28 mouse cellular contexts compared by ENCODE assay signal in genomic region chr8:54371073-54371472, GRCm38 (mm10).
DNase-seq lines count a peak whose midpoint lies in the region; ATAC-seq and TF ChIP-seq lines count a peak whose summit lies in the region.
"Had no signal": no experiment of that assay in that cellular context is flagged by ENCODE, and none has a peak within 500 bp of the region (broad histone marks: within the 10 kb centered on the region; RNA-seq: fewer than 3 reads in every experiment).

No protein-coding gene starts in this region.

- DNase-seq in hindbrain, postnatal 0 days (ENCODE audit: low spot score): no peak
- peak; percentile 23 for DNase-seq in neural tube, embryonic 10.5 days (ENCODE audit: extremely low spot score, low spot score)
- DNase-seq in embryo, embryonic 9.5 days (ENCODE audit: extremely low spot score): peak; percentile 22
- DNase-seq in yolk sac, embryonic 10.5 days (ENCODE audit: low spot score): no peak
- no peak for DNase-seq in thymus, postnatal 25 days
- DNase-seq: adrenal gland, postnatal 25 days; B cell, adult 2 months; cerebellum, adult 2 months; cerebellum, postnatal 25 days; gastrocnemius, adult 2 months; gastrocnemius, postnatal 36 days; heart, adult 2 months; kidney, postnatal 25 days; lung, embryonic 14.5 days; lung, postnatal 14 days; right cerebral cortex, adult 18-20 months; spleen, adult 18-20 months; thymus, postnatal 14 days had no signal

- H3K9me3 ChIP-seq in hindbrain, embryonic 16.5 days (ENCODE audit: control insufficient read depth, low read length): no peaks in the 10 kb centered on the region
- no peaks in the 10 kb centered on the region for H3K9me3 ChIP-seq in hindbrain, postnatal 0 days (ENCODE audit: low read length)
- no peaks in the 10 kb centered on the region for H3K9me3 ChIP-seq in neural tube, embryonic 15.5 days (replicated peaks)
- H3K9me3 ChIP-seq: forebrain, embryonic 15.5 days; heart, embryonic 12.5 days; kidney, embryonic 15.5 days; limb, embryonic 12.5 days; liver, embryonic 15.5 days had no signal

- H3K4me1 ChIP-seq in hindbrain, embryonic 16.5 days (ENCODE audit: control insufficient read depth, insufficient read depth, low read depth, low read length): no peaks in the 10 kb centered on the region
- H3K4me1 ChIP-seq in hindbrain, postnatal 0 days (ENCODE audit: insufficient read depth, low read length): no peaks in the 10 kb centered on the region
- no peaks in the 10 kb centered on the region for H3K4me1 ChIP-seq in neural tube, embryonic 15.5 days
- H3K4me1 ChIP-seq: forebrain, embryonic 15.5 days; heart, embryonic 12.5 days; kidney, embryonic 15.5 days; limb, embryonic 12.5 days; liver, embryonic 15.5 days had no signal

- TF ChIP-seq CTCF in hindbrain, postnatal 0 days (IDR thresholded peaks at IDR 0.05; ENCODE audit: low read depth): no peak

- no peak overlapping the region for H3K4me2 ChIP-seq in hindbrain, embryonic 16.5 days (ENCODE audit: low read length)
- H3K4me2 ChIP-seq in hindbrain, postnatal 0 days (ENCODE audit: low read depth, low read length): no peak overlapping the region
- H3K4me2 ChIP-seq in neural tube, embryonic 15.5 days: no peak overlapping the region
- H3K4me2 ChIP-seq: forebrain, embryonic 15.5 days; heart, embryonic 12.5 days; kidney, embryonic 15.5 days; limb, embryonic 12.5 days; liver, embryonic 15.5 days; lung, embryonic 14.5 days had no signal

- ATAC-seq in hindbrain, embryonic 16.5 days: 0 out of 2 replicates have a peak, but pooled peaks have one; percentile 42
- no peak for ATAC-seq in hindbrain, postnatal 0 days
- ATAC-seq in neural tube, embryonic 15.5 days (ENCODE audit: low FRiP score): no peak
- ATAC-seq: forebrain, embryonic 15.5 days; intestine, postnatal 0 days had no signal

- no peak overlapping the region for H3K27ac ChIP-seq in hindbrain, embryonic 16.5 days (ENCODE audit: low read depth, low read length)
- no peak overlapping the region for H3K27ac ChIP-seq in hindbrain, postnatal 0 days
- no peak overlapping the region for H3K27ac ChIP-seq in neural tube, embryonic 15.5 days (replicated peaks)
- H3K27ac ChIP-seq: forebrain, embryonic 15.5 days; gastrocnemius, adult 2 months; heart, adult 2 months; kidney, embryonic 15.5 days; layer of hippocampus, adult 2 months; left cerebral cortex, adult 2 months; limb, embryonic 12.5 days; liver, embryonic 15.5 days had no signal

- H3K27me3 ChIP-seq in hindbrain, embryonic 16.5 days (replicated peaks; ENCODE audit: control insufficient read depth, insufficient read depth, low read length): no peaks in the 10 kb centered on the region
- no peaks in the 10 kb centered on the region for H3K27me3 ChIP-seq in hindbrain, postnatal 0 days (ENCODE audit: insufficient read depth, low read length)
- H3K27me3 ChIP-seq in neural tube, embryonic 15.5 days (replicated peaks): no peaks in the 10 kb centered on the region
- H3K27me3 ChIP-seq: forebrain, embryonic 15.5 days; heart, embryonic 12.5 days; kidney, embryonic 15.5 days; limb, embryonic 12.5 days; liver, embryonic 15.5 days had no signal

- no peaks in the 10 kb centered on the region for H3K36me3 ChIP-seq in hindbrain, embryonic 16.5 days (ENCODE audit: control insufficient read depth, insufficient read depth, low read length)
- no peaks in the 10 kb centered on the region for H3K36me3 ChIP-seq in hindbrain, postnatal 0 days (ENCODE audit: insufficient read depth, low read length)
- no peaks in the 10 kb centered on the region for H3K36me3 ChIP-seq in neural tube, embryonic 15.5 days
- H3K36me3 ChIP-seq: forebrain, embryonic 15.5 days; heart, embryonic 12.5 days; kidney, embryonic 15.5 days; limb, embryonic 12.5 days; liver, embryonic 15.5 days had no signal

- no peak overlapping the region for H3K9ac ChIP-seq in hindbrain, embryonic 16.5 days (ENCODE audit: low read depth, low read length)
- no peak overlapping the region for H3K9ac ChIP-seq in hindbrain, postnatal 0 days (replicated peaks; ENCODE audit: low read length)
- no peak overlapping the region for H3K9ac ChIP-seq in neural tube, embryonic 15.5 days (replicated peaks)
- H3K9ac ChIP-seq: forebrain, embryonic 15.5 days; heart, embryonic 12.5 days; kidney, embryonic 15.5 days; limb, embryonic 12.5 days; liver, embryonic 15.5 days; lung, embryonic 14.5 days had no signal

- WGBS in hindbrain, embryonic 16.5 days: 13% methylated on average over 2 of the region's 2 CpGs
- WGBS in hindbrain, postnatal 0 days: 20% methylated on average over 2 of the region's 2 CpGs
- 4% methylated on average over 2 of the region's 2 CpGs for WGBS in neural tube, embryonic 15.5 days

- H3K4me3 ChIP-seq in hindbrain, embryonic 16.5 days (ENCODE audit: low read length): no peak overlapping the region
- H3K4me3 ChIP-seq in hindbrain, postnatal 0 days (ENCODE audit: low read length): no peak overlapping the region
- H3K4me3 ChIP-seq in neural tube, embryonic 15.5 days (replicated peaks): no peak overlapping the region
- H3K4me3 ChIP-seq: forebrain, embryonic 15.5 days; gastrocnemius, adult 2 months; heart, adult 2 months; heart, embryonic 12.5 days; kidney, embryonic 15.5 days; layer of hippocampus, adult 2 months; left cerebral cortex, adult 2 months; limb, embryonic 12.5 days; liver, embryonic 15.5 days had no signal

Comparison
In these comparisons a context has a peak if more than half of its experiments do, and no peak if none do; other contexts are left out.
1. DNase-seq: peak in neural tube, embryonic 10.5 days (single experiment) and embryo, embryonic 9.5 days (single experiment); none in hindbrain, postnatal 0 days (single experiment), yolk sac, embryonic 10.5 days (single experiment) and thymus, postnatal 25 days (single experiment).